Mouse (Mus musculus): ENCODE data around the gene Vwc2l. TPM values are rescaled to one million over a fixed set of nuclear protein-coding genes. Genes with fewer than 3 reads are reported as not detected.

The Vwc2l gene
- polyA plus RNA-seq, 1 experiment from 2014 or later, result 0.62 TPM

GRCm38 (mm10) chr1:70851633-70852390 is 126.3 kb downstream of the Vwc2l start:
- H3K27me3 ChIP-seq (ENCODE audit: low read depth, poor library complexity, severe bottlenecking), result no peaks in the 10 kb centered on the region
- WGBS, result 86% methylated on average over 12 of the region's 12 CpGs
- no peaks in the 10 kb centered on the region for H3K36me3 ChIP-seq
- no peak for DNase-seq (ENCODE audit: low spot score)
- no peak overlapping the region for H3K27ac ChIP-seq (replicated peaks)
- H3K4me1 ChIP-seq, result no peaks in the 10 kb centered on the region
- H3K4me3 ChIP-seq, result no peak overlapping the region
- H3K9me3 ChIP-seq (replicated peaks), result no peaks in the 10 kb centered on the region

DNA sequence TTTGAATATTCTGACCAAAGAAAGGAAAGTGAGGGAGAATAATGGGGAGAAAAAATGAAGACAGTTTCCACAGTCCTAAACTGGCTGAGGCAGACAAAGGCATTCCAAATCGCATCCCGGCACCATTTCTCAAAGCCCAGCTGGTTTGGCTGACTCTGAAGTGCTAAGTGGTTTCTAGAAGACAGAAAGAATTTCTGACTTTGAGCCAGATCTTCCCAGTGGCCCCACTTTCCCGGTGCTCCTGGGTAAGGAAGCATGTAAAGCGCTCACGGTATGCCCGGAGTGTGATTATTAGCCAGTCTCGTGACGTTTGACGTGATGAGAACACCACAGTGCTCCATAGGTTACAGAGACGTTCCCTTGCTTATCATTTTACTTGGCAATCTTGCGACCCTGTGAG is 127.9 kb downstream of the Vwc2l start:
- DNase-seq (ENCODE audit: low spot score), result no peak
- WGBS, result 92% methylated on average over 11 of the region's 11 CpGs
- H3K27ac ChIP-seq (replicated peaks), result no peak overlapping the region
- H3K9me3 ChIP-seq (replicated peaks), result no peaks in the 10 kb centered on the region
- no peaks in the 10 kb centered on the region for H3K27me3 ChIP-seq (ENCODE audit: low read depth, poor library complexity, severe bottlenecking)
- H3K4me3 ChIP-seq, result no peak overlapping the region
- no peaks in the 10 kb centered on the region for H3K4me1 ChIP-seq
- H3K36me3 ChIP-seq, result no peaks in the 10 kb centered on the region

DNA sequence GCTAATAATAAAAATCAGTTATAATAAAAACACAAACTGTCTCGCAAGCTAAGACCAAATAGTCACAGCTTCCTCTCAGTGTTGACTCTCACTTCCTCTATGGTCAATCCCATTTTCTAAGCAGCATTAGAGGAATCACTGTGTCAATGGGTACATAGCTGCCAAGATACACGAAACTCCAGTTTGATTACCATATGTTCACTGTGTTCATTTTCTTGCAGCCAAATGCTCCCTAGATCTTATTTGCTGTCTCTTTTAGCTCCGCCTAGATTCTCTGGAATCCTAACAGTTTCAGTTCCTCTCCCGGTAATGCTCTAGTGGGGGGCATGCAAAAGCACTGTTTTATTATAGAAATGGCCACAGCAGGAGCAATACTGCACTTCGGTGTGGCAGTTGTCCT is 130.4 kb downstream of the Vwc2l start:
- H3K27me3 ChIP-seq (ENCODE audit: low read depth, poor library complexity, severe bottlenecking), result no peaks in the 10 kb centered on the region
- H3K36me3 ChIP-seq, result no peaks in the 10 kb centered on the region
- DNase-seq (ENCODE audit: low spot score), result no peak
- H3K27ac ChIP-seq (replicated peaks), result no peak overlapping the region
- no peaks in the 10 kb centered on the region for H3K9me3 ChIP-seq (replicated peaks)
- no peak overlapping the region for H3K4me3 ChIP-seq
- no peaks in the 10 kb centered on the region for H3K4me1 ChIP-seq
- WGBS, result 83% methylated on average over 5 of the region's 5 CpGs

DNA sequence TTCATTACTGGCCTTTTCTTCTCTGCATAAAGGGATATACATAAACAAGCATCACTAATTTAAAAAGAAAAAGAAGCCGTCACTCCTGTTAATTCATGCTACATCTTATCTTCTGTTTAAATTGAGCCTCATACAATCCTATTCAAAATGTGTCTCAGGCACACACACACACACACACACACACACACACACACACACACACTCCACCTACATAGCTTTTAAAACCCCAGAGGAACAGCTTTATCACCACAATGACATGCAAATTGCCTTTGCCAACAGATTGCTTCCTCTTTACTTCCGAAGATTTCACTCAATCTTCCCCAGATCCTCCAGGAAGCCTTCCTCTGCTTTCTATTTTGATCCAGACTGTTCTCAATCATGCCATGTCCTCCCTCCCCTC is 136.2 kb downstream of the Vwc2l start:
- Histone ChIP-seq H3K4me3 (no peak overlapping the region), H3K27ac (replicated peaks) (no peak overlapping the region), H3K4me1 (peaks cover 6% of the 10 kb centered on the region; the same call in 1 of the 2 replicates), H3K9me3 (replicated peaks) (no peaks in the 10 kb centered on the region), H3K36me3 (no peaks in the 10 kb centered on the region), H3K27me3 (ENCODE audit: low read depth, poor library complexity, severe bottlenecking) (no peaks in the 10 kb centered on the region)
- 65% methylated on average over 2 of the region's 2 CpGs for WGBS
- DNase-seq (ENCODE audit: low spot score), result no peak

DNA sequence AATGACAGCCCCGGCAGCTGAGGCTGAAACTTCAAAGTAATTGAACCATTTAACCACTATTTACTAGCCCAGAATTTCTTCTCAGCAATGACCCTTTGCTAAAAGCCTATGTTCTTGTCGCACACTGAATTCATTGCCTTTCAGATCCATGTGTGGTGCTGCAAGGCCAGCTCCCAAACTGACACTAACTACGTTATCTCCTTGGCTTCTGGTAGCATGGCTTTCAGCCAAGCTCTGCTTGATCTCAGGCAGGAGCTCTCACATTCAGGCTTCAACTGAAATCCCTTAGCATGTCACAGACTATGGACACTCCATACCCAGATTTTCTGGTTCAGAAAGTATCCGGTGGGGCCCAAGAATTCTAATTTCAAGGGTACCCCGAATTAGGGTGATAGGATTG is 140.6 kb downstream of the Vwc2l start:
- no peak for DNase-seq (ENCODE audit: low spot score)
- Histone ChIP-seq H3K9me3 (replicated peaks) (no peaks in the 10 kb centered on the region), H3K27ac (replicated peaks) (no peak overlapping the region), H3K4me1 (peaks cover 6% of the 10 kb centered on the region; the same call in 1 of the 2 replicates), H3K27me3 (ENCODE audit: low read depth, poor library complexity, severe bottlenecking) (no peaks in the 10 kb centered on the region), H3K4me3 (no peak overlapping the region), H3K36me3 (no peaks in the 10 kb centered on the region)
- WGBS, result 90% methylated on average over 5 of the region's 5 CpGs

GRCm38 (mm10) chr1:70880496-70880895 is 155.0 kb downstream of the Vwc2l start:
- no peak overlapping the region for H3K27ac ChIP-seq (replicated peaks)
- H3K27me3 ChIP-seq (ENCODE audit: low read depth, poor library complexity, severe bottlenecking), result no peaks in the 10 kb centered on the region
- no peak overlapping the region for H3K4me3 ChIP-seq
- DNase-seq (ENCODE audit: low spot score), result no peak
- 90% methylated on average over 2 of the region's 2 CpGs for WGBS
- H3K36me3 ChIP-seq, result no peaks in the 10 kb centered on the region
- H3K9me3 ChIP-seq (replicated peaks), result no peaks in the 10 kb centered on the region
- H3K4me1 ChIP-seq, result peaks cover 15% of the 10 kb centered on the region

DNA sequence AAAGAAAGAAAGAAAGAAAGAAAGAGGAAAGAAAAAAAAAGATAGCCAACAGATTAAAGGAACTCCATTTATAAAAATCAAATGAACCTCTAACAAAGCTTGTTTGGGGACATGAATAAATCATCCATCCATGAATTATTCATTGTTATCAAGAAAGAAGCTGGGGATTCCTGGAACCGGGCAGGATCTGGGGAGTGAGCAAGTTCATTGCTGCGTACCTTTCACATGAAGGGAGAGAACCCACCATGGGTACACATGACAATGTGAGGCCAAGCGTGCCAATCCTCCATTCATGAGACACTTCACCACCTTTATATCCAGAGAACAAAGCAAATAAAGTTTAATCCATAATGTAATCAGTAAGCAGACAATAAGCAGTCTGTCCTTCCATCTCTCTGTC is 155.8 kb downstream of the Vwc2l start:
- WGBS, result 68% methylated on average over 3 of the region's 3 CpGs
- no peak overlapping the region for H3K27ac ChIP-seq (replicated peaks)
- DNase-seq (ENCODE audit: low spot score), result no peak

DNA sequence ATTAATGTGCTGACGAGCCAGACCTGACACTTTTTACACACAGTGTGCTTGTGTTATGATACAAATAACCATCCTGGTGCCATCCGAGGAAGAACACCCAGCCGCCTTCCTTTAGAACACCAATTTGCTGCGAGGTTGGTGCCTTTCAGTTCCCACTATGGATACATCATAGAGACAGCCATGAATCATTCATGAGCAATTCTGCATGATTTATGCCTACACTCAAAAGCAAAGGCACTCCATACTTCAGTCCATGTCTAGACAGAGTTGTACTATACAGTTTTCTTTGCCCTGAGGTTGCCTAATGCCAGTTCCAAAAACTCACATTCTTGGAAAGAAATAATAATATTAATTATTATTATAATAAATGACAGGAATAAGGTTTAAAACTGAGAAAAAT is 158.6 kb downstream of the Vwc2l start:
- WGBS, result 79% methylated on average over 4 of the region's 4 CpGs
- Histone ChIP-seq H3K36me3 (no peaks in the 10 kb centered on the region), H3K9me3 (replicated peaks) (no peaks in the 10 kb centered on the region), H3K27ac (replicated peaks) (no peak overlapping the region), H3K4me1 (peaks cover 15% of the 10 kb centered on the region), H3K27me3 (ENCODE audit: low read depth, poor library complexity, severe bottlenecking) (no peaks in the 10 kb centered on the region), H3K4me3 (no peak overlapping the region)
- no peak for DNase-seq (ENCODE audit: low spot score)

More for the DNA sequence above, 155.8 kb downstream of the Vwc2l start:
- Histone ChIP-seq H3K36me3 (no peaks in the 10 kb centered on the region), H3K4me3 (no peak overlapping the region), H3K27me3 (ENCODE audit: low read depth, poor library complexity, severe bottlenecking) (no peaks in the 10 kb centered on the region), H3K4me1 (peaks cover 15% of the 10 kb centered on the region), H3K9me3 (replicated peaks) (no peaks in the 10 kb centered on the region)

GRCm38 (mm10) chr1:70902311-70902710 is 176.8 kb downstream of the Vwc2l start:
- no peak for DNase-seq (ENCODE audit: low spot score)
- 73% methylated on average over 3 of the region's 3 CpGs for WGBS
- H3K9me3 ChIP-seq (replicated peaks), result no peaks in the 10 kb centered on the region

DNA sequence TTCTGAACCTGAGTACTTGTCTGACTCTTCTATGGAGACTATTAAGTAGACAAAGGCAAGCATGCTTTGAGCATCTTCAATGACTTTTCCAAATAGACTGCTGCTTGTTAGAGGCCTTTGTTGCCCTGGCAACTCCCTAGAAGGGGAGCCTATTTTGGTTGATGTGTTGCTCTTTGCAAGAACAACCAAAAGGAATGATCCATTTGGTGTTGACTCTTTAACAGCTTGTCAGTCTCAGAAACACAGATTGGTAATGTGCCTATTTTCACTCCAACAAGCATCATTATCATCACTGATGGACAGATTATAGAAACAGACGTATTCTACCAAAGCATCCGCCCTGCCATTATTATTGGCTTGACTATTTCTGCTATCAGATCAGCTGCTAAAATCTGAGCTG is 181.9 kb downstream of the Vwc2l start:
- no peak overlapping the region for H3K4me3 ChIP-seq
- 83% methylated on average over 2 of the region's 2 CpGs for WGBS

More at GRCm38 (mm10) chr1:70902311-70902710, 176.8 kb downstream of the Vwc2l start:
- Histone ChIP-seq H3K27ac (replicated peaks) (no peak overlapping the region), H3K36me3 (no peaks in the 10 kb centered on the region), H3K27me3 (ENCODE audit: low read depth, poor library complexity, severe bottlenecking) (no peaks in the 10 kb centered on the region), H3K4me3 (no peak overlapping the region), H3K4me1 (no peaks in the 10 kb centered on the region)

DNA sequence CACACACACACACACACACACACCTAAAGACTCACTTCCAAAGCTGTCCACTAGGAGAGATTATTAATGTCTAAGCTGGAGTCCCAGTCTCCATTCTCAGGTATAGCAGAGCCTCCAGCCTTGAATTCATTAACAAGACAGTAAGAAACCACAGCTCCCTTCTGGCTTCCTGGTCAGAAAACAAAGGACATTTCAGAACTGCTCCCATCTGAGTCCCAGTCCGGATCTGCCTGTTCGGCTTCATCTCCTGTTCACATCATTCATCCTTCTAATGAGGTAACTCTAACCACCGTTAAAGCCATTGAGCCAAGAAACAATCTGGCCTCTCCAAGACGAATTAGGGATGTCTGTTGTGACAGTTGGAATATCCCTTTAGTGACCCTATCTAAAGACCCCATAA is 185.7 kb downstream of the Vwc2l start:
- WGBS, result 84% methylated on average over 4 of the region's 4 CpGs
- no peaks in the 10 kb centered on the region for H3K4me1 ChIP-seq

More for the DNA sequence above, 181.9 kb downstream of the Vwc2l start:
- no peaks in the 10 kb centered on the region for H3K36me3 ChIP-seq
- no peaks in the 10 kb centered on the region for H3K9me3 ChIP-seq (replicated peaks)
- no peak for DNase-seq (ENCODE audit: low spot score)
- H3K4me1 ChIP-seq, result no peaks in the 10 kb centered on the region
- H3K27me3 ChIP-seq (ENCODE audit: low read depth, poor library complexity, severe bottlenecking), result no peaks in the 10 kb centered on the region
- no peak overlapping the region for H3K27ac ChIP-seq (replicated peaks)

GRCm38 (mm10) chr1:70913071-70913470 is 187.6 kb downstream of the Vwc2l start:
- whole genome bisulfite sequencing, result 77% methylated on average over 9 of the region's 9 CpGs
- no peak overlapping the region for H3K4me3 ChIP-seq
- H3K4me1 ChIP-seq, result no peaks in the 10 kb centered on the region
- no peak for DNase-seq (ENCODE audit: low spot score)
- no peaks in the 10 kb centered on the region for H3K9me3 ChIP-seq (replicated peaks)
- no peak overlapping the region for H3K27ac ChIP-seq (replicated peaks)
- no peaks in the 10 kb centered on the region for H3K36me3 ChIP-seq
- no peaks in the 10 kb centered on the region for H3K27me3 ChIP-seq (ENCODE audit: low read depth, poor library complexity, severe bottlenecking)

More for the DNA sequence above, 185.7 kb downstream of the Vwc2l start:
- Histone ChIP-seq H3K9me3 (replicated peaks) (no peaks in the 10 kb centered on the region), H3K36me3 (no peaks in the 10 kb centered on the region), H3K27me3 (ENCODE audit: low read depth, poor library complexity, severe bottlenecking) (no peaks in the 10 kb centered on the region), H3K4me3 (no peak overlapping the region), H3K27ac (replicated peaks) (no peak overlapping the region)
- no peak for DNase-seq (ENCODE audit: low spot score)

GRCm38 (mm10) chr1:70918173-70919036 is 192.9 kb downstream of the Vwc2l start:
- H3K9me3 ChIP-seq (replicated peaks), result no peaks in the 10 kb centered on the region
- H3K27ac ChIP-seq (replicated peaks), result no peak overlapping the region
- no peaks in the 10 kb centered on the region for H3K36me3 ChIP-seq
- no peaks in the 10 kb centered on the region for H3K27me3 ChIP-seq (ENCODE audit: low read depth, poor library complexity, severe bottlenecking)
- H3K4me3 ChIP-seq, result no peak overlapping the region
- WGBS, result 88% methylated on average over 2 of the region's 2 CpGs
- no peak for DNase-seq (ENCODE audit: low spot score)
- H3K4me1 ChIP-seq, result no peaks in the 10 kb centered on the region

Measured in midbrain, embryonic 10.5 days (tissue).